Mouse (Mus musculus) retina, embryonic 14.5 days (tissue): Measurements from ENCODE around the gene Apob.
"Not testable (repeated sequence)": the region's sequence is repeated elsewhere in the genome, so short reads cannot be mapped to it uniquely, and the experiment has no call there.

ENCODE experiments used
- DNase-seq: peaks from one replicate; pipeline ENCODE4 v3.0.0-alpha.2; 2015; ENCODE audit warnings: low spot score

The Apob gene

DNA sequence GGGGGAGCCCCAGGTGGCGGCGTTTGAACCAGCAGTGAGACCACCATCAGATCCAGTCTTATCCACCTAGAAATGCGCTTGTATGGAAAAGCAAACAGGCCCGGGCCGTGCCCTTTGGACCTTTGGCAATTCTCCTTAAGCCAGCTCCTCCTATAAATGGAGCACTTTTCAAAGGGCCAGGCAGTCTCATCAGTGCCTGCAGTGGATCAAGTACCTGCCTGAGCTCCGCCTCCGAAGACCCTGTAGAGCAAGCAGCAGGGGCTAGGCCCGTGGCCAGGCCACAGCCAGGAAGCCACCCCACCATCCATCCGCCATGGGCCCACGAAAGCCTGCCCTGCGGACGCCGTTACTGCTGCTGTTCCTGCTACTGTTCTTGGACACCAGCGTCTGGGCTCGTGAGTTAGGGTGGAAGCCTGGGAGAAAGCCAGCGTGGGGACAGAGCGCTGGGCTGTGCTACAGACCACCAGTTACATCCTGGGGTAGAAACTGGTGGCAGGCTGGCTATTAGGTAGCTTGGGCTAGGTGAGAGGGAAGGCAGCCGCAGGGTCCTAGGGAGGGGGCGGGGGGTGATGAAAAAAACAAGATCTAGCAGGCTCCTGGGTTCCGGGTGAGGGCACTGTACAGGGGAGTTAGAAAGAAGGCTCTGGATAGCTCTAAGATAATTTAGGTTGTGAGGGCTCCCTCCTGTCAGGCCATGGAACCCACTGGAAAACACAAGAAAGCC lies at the start of gene Apob:
Gene Apob, plus strand, starts transcription at position 183 of the 724 bp plus-strand sequence.
- no peak for DNase-seq

DNA sequence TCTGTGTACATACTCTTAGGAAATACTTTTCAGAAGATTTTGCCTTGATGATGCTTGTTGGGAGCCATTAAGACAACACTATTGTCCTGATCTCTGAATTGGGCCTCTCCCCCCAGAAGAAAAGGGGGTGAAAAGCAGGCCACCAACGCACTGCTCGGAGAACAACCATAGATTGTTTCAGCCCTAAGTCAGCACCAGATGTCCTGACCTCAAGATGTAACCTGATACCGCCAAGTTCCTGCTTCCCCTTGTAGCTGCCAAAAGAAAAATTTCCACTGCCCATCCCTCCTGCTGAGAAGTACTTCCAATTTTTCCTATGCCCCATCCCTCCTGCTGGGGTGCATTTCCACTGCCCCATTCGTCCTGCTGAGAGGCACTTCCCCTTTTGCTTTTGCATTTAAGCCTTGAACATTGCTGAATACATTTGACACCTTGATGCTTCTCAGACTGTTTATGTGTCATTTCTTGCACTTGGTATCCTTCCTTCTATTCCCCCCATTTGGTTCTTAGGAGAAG lies 45.0 kb upstream of the Apob start:
- DNase-seq, result no peak

DNA sequence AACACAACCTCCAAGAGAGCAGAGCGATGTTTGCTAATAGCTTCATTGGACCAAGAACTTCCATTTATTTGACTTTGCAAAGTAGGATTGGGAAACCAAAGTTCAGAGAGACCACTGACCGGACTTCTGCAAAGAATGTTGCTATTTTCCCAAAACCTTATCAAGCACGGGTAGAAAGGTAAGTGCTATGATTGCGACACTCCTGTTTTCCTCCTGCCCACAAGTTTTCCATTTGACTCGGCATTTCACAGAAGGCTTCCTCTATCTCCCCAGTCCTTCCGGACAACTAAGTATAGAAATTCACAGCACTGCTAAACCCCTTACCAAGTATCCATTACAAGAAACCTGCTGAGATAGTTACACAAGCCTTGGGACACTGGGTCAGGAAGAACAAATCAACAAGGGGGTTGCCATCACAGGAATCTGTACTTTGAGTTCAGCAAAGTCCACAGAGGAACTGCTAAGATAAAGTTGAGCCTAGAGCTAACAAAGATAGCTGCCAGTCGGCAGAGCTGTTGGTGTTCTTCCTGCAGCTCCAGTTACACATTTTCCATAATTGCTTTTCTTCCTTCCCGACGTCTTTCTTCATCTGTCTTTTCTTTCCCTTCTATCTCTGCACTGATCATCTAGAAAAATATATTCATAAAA lies 27.2 kb upstream of the Apob start:
- no peak for DNase-seq

DNA sequence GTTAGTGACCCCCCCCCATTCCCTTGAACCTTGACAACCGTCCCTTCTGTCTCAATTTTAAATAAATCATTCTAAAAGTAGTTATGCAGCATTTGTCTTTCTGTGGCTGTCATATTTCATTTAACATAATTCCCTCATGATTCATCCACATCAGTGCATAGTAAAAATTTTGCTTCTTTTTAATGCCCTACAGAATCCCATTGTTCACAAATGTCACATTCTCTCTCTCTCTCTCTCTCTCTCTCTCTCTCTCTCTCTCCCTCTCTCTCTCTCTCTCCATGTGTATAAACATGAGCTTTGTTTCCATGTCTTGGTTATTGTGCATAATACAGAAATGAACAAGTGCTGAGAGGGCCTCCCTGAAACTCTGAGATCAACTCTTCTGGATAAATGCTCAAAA lies 18.6 kb upstream of the Apob start:
- peak; percentile 55 for DNase-seq

DNA sequence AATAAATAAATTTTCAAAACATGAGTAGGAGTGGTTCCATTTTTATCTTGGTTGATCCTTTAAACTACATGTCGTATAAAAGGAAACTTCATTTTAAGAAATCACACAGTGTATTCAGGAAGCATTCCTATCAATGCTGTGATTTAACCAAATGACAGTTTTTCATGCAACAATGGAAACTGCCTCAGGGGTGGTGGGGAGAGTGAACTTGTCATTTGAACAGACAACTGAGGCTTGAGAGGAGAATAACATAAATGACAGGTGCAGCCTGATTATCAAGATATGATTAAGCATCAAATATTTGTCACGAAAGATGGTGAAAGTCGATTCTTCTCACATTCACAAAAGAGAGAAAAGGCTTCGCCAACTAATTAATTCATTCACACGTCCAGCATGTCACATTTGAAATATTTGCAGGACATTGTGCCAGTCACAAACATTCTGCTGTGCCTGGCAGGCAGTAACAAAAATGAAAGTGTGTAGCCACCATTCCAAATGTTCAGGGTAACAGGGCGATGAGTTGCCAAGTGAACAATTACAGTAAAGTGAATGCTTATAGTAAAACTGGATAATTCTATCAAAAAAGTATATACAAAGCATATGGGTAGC lies 18.0 kb upstream of the Apob start:
- DNase-seq, result no peak

DNA sequence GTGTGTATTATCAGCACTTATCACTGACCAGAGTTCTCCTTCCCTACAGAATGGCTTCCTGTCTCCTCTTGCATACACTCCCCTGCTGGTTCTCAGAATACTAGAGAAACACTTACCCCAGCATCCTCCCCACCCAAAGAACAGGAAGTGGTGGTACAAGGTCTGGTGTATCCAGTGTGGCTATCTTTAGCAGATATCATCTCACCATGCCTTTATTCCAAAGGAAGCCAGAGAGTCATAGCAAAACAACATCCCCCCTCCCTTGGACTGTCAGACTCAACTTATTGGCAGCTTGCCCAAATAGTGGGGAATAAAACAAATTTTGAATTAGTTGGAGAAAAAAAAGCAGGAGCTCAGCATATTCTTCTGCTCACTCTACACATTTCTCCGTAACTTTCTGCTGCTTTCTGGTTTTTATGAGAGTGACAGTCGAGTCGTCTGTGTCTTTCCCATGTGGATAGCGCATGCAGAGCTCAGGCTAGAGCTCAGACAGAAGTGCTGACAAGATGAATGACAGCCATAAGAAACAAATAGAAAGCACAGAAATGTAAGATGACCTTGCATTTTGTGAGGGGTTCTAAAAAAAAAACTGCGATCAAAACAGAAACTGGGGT lies 15.0 kb upstream of the Apob start:
- DNase-seq, result no peak

- no peak for DNase-seq
These were observed 10.2 kb upstream of the Apob start for GRCm38 (mm10) chr12:7967221-7967620.

- DNase-seq, result no peak
These were observed 7.1 kb upstream of the Apob start for GRCm38 (mm10) chr12:7970301-7970700.

- no peak for DNase-seq
These were observed 6.6 kb upstream of the Apob start for GRCm38 (mm10) chr12:7970817-7971216.

DNA sequence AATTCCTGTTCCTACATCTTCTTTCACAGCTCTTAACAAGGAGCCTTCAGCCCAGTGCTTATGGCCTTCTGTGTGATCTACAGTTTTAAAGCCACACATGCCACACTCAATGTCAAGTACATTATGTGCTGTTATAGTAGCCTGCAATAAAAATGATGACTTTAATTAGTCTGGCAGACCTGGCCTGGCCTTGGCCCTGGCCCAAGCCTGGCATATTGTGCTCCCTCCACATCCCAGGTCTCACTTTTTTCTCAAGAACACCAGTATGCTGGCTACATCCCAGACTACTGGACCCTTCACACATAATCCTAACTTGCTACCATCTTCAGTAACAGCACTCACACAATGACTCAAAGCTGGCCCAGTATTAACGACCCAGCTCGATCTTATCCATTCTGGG lies 5.7 kb upstream of the Apob start:
- no peak for DNase-seq

GRCm38 (mm10) chr12:7973773-7974322 lies 3.6 kb upstream of the Apob start:
- no peak for DNase-seq

- peak; percentile 88 for DNase-seq
These were observed 889 bp downstream of the Apob start for GRCm38 (mm10) chr12:7978190-7978884.

- DNase-seq, result no peak
These were observed 7.0 kb downstream of the Apob start for GRCm38 (mm10) chr12:7984411-7984810.

GRCm38 (mm10) chr12:7990804-7991203 lies 13.4 kb downstream of the Apob start:
- DNase-seq, result peak; percentile 87

DNA sequence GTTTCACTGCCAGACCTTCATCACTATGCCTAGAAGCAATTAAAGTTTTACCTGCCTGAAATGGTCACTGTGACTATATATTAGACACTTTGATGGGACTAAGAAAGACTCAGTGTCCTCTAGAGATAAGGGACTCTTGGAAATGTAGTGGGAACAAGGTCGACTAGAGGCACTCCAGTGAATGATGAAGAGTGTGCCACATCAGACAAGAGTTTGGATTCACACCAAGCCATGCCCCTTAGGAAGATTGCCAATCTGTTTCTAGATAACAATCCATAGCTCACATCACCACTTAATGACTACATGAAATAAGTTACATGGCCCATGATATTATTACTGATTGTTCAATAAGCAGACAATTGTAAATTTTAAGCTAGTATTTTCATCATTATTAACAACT lies 14.1 kb downstream of the Apob start:
- no peak for DNase-seq

GRCm38 (mm10) chr12:8020931-8021330 lies 43.5 kb downstream of the Apob start:
- no peak for DNase-seq

DNA sequence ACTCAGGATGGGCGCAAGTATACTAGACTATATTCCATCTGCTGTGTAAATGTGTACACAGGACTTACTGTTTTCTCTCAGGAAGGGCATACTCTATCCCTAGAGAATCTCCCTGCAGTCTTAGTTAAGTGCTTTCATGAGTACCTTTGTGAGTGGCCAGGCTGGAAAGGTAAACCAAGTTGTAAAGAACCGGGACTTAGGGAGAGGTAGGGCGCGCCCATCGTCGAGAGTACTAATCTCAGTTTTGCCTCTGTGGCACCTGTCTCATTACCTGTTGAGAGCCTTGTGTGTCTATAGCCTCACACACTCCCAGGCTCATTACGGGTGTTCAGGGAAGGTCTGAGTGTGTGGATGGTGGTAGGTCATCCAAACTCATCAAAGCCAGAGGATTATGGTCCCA lies 52.1 kb downstream of the Apob start:
- DNase-seq, result no peak

DNA sequence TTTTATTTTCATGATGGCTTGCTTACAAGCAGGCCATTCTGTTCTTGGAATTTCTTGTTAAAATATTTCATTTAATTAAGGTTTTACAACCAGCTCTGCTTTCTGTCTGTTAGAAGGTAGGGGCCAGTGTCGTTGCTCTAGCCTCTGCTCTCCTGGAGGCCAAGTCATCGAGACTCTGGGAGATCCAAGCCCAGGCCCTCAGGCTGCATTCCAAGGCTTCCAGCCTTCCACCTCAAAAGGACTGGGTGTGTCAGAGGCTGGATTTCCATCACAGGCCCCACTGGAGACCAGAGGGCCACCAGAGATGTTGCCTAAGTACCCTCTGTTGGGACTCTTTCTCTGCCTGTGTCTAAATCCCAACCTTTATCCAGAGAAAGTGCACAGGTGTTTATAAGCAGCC lies 52.6 kb downstream of the Apob start:
- DNase-seq, result no peak

DNA sequence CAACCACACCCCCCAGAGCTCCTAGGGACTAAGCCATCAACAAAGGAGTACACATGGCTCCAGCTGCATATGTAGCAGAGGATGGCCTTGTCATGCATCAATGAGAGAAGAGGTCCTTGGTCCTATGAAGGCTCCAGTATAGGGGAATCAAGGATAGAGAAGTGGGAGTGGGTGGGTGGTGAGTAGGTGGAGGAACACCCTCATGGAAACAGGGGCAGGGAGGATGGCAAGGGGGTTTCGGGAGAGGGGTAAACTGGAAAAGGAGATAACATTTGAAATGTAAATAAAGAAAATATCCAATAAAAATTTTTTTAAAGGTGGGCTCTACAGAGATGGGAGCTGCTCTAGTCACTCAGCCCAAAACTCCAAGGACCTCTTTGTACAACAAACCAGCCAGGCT lies 53.7 kb downstream of the Apob start:
- not testable (repeated sequence) for DNase-seq

GRCm38 (mm10) chr12:8031595-8032358 lies 54.3 kb downstream of the Apob start:
- DNase-seq, result peak; percentile 36

DNA sequence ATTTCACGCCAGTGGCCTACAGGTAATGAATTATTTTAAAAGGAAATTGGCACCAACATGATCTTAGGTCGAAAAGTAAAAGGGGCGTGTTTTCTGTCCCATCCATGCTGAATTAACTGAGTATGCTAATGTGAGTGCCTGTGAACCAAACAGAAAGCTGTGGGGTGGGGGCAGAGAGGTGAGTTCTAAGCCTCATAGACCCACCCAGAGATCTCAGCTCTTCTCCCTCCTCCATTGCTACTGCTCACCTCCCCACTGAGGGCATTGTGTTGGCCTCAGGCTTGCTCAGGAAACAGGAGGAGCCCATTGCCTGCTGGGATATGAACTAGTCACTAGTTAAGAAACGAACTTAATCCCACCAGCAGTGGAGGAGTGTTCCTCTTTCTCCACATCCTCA lies 54.9 kb downstream of the Apob start:
- no peak for DNase-seq
